Mouse (Mus musculus): Measurements from ENCODE around the gene 9330182L06Rik.

9330182L06Rik gene

DNA sequence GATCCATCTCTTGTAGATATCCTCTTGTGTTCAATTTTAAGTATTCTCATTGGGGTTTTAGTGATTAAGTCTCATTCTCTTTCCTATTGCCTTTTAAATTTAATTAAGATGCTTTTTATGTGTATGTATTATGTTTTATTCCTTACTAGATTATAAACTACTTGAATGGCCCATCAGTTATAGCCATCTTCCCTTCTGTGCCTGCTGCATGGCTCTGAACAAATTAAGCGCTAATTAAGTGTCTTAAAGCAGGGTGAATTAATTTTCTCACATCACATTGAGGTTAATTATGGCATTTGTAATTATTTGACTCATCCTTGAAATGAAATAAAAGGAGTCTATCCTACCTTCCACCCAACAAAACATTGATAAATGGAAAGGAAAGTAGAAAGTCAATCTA lies 245.1 kb downstream of the 9330182L06Rik start:
- DNase-seq (ENCODE audit: extremely low read depth, low read depth, low spot score): no peak

DNA sequence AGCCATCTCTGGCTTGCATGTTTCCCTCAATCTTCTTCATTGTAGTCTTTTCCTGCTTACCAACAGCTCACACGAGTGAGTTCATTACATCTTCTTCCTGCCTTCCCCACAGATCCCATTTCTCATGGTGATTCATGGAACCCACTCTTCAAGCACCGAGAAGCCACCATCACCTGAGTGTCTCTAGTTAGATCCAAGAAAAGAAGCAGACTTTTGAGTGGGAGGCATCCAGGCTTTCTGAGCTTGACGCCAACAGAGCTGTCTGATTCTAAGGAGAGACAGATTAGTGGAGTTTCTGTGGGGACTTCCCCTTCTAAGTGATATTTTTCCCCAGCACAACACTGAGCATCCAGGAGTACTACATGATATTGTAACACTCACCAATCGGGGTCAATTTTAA lies 259.6 kb downstream of the 9330182L06Rik start:
- DNase-seq (ENCODE audit: extremely low read depth, low read depth, low spot score): no peak

Measured in fat pad, adult 2 months (tissue).